Mouse (Mus musculus): ENCODE measurements around the gene BC035044.

DNA sequence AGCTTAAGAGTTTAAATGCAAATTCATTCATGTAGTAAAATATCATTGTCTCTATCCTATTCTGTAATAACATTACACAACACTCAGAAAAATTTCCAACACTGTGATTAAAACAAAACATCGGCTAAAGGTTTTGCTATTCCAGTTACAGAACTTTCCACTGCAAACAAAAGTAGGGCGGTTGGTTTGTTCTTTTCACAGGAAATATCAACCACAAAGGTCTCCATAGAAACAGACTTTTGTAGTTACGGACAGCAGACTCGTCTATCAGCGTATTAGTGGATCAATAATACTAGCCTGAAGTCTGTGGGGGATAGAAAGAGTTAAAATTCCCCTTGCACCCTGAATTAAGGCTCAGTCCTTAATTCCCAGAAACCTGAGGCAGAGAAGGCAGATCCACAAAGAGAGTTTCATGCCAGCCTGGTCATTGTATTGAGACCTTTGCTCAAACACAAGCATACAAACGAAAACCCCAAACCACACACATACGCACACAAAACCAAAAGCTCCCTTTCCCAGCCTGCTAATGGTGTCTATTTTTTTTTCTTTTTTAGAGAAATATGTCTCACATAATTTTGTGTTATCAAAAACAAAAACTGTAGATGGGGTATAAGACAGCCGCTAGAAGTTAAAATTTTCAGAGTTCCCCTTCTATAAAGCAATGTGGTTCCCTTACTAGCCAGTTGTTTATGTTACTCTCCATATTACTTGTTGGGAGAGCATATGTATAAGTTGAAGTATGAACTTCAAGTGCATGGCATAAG lies 54.6 kb downstream of the BC035044 start:
- no peak for TF ChIP-seq CTCF (IDR thresholded peaks at IDR 0.05; ENCODE audit: low read depth)
- no peak for TF ChIP-seq EP300 (IDR thresholded peaks at IDR 0.05; ENCODE audit: low read depth)

Data from liver, postnatal 0 days (tissue).